19 mouse cellular contexts compared by ENCODE assay signal in the genomic region with DNA sequence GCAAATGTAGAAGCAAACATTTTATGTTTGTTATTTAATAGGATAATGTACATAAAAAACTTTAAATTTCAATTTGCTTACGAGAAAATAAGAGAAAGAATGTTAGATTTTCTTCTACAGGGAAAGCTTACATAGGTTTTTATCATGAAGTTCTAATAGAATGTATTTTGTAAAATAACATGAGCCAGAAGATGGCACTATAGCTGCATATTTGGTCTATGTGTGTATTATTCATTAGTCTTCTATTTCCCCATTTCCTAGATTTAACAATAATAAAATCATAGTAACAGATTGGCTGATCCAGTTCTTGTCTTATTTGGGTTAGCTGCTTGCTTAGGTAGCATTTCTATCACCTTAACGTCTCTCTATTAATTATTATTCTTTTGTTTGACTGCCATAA. TPM values are rescaled to one million over a fixed set of nuclear protein-coding genes. Genes with fewer than 3 reads are reported as not detected.
DNase-seq lines count a peak whose midpoint lies in the region; ATAC-seq and TF ChIP-seq lines count a peak whose summit lies in the region.
"Had no signal": no experiment of that assay in that cellular context is flagged by ENCODE, and none has a peak within 500 bp of the region (broad histone marks: within the 10 kb centered on the region; RNA-seq: fewer than 3 reads in every experiment).

No protein-coding gene starts in this region.

- TF ChIP-seq CTCF in layer of hippocampus, adult 2 months (conservative IDR thresholded peaks at IDR 0.05): peak; percentile 77

- no peaks in the 10 kb centered on the region for H3K36me3 ChIP-seq in embryonic facial prominence, embryonic 11.5 days (replicated peaks; ENCODE audit: control insufficient read depth, insufficient read depth, low read depth, low read length)
- no peaks in the 10 kb centered on the region for H3K36me3 ChIP-seq in embryonic facial prominence, embryonic 10.5 days (replicated peaks)
- H3K36me3 ChIP-seq: embryonic facial prominence, embryonic 13.5 days had no signal

- no peak overlapping the region for H3K9ac ChIP-seq in embryonic facial prominence, embryonic 11.5 days (replicated peaks; ENCODE audit: low read length)
- H3K9ac ChIP-seq: embryonic facial prominence, embryonic 13.5 days had no signal

- no peaks in the 10 kb centered on the region for H3K4me1 ChIP-seq in embryonic facial prominence, embryonic 11.5 days (ENCODE audit: control insufficient read depth, insufficient read depth, low read length)
- H3K4me1 ChIP-seq in embryonic facial prominence, embryonic 10.5 days: no peaks in the 10 kb centered on the region
- H3K4me1 ChIP-seq: embryonic facial prominence, embryonic 13.5 days; megakaryocyte, embryonic 14.5 days had no signal

- 75% methylated on average over 2 of the region's 2 CpGs for WGBS in embryonic facial prominence, embryonic 11.5 days
- WGBS in embryonic facial prominence, embryonic 10.5 days: 78% methylated on average over 2 of the region's 2 CpGs

- no peak overlapping the region for H3K4me2 ChIP-seq in embryonic facial prominence, embryonic 11.5 days (ENCODE audit: low read depth, low read length)
- H3K4me2 ChIP-seq: embryonic facial prominence, embryonic 13.5 days had no signal

- no peak overlapping the region for H3K27ac ChIP-seq in embryonic facial prominence, embryonic 11.5 days (replicated peaks; ENCODE audit: low read depth, low read length)
- no peak overlapping the region for H3K27ac ChIP-seq in embryonic facial prominence, embryonic 10.5 days (replicated peaks)
- no peak overlapping the region for H3K27ac ChIP-seq in layer of hippocampus, adult 2 months
- H3K27ac ChIP-seq: embryonic facial prominence, embryonic 13.5 days had no signal

- DNase-seq in embryonic facial prominence, embryonic 11.5 days (ENCODE audit: low spot score): peak; percentile 19
- no peak for DNase-seq in embryonic facial prominence, embryonic 10.5 days (ENCODE audit: low spot score)
- no peak for DNase-seq in layer of hippocampus, adult 2 months (ENCODE audit: low spot score in 2 of 2)
- DNase-seq in layer of hippocampus, adult 9-11 months: no peak
- DNase-seq in 3T3-L1 (ENCODE audit: low read depth, low spot score): peak; percentile 76
- peak; percentile 28 for DNase-seq in Muller cell, postnatal 12 days (ENCODE audit: inconsistent ontology term)
- DNase-seq in ovary, postnatal 14 days (ENCODE audit: low spot score): no peak
- DNase-seq in gastrocnemius, adult 8-10 months (ENCODE audit: low spot score in 2 of 2): no peak
- DNase-seq: cerebellum, adult 8-10 months had no signal

- no peaks in the 10 kb centered on the region for H3K27me3 ChIP-seq in embryonic facial prominence, embryonic 11.5 days (ENCODE audit: control insufficient read depth, insufficient read depth, low read length)
- H3K27me3 ChIP-seq in embryonic facial prominence, embryonic 10.5 days (replicated peaks; ENCODE audit: low read depth, poor library complexity, severe bottlenecking): no peaks in the 10 kb centered on the region
- H3K27me3 ChIP-seq: embryonic facial prominence, embryonic 13.5 days; megakaryocyte, embryonic 14.5 days had no signal

- no peaks in the 10 kb centered on the region for H3K9me3 ChIP-seq in embryonic facial prominence, embryonic 11.5 days (replicated peaks; ENCODE audit: control insufficient read depth, low read length)
- H3K9me3 ChIP-seq in embryonic facial prominence, embryonic 10.5 days: no peaks in the 10 kb centered on the region
- H3K9me3 ChIP-seq: embryonic facial prominence, embryonic 13.5 days; megakaryocyte, embryonic 14.5 days had no signal

- H3K4me3 ChIP-seq in embryonic facial prominence, embryonic 11.5 days (ENCODE audit: low read depth, low read length): no peak overlapping the region
- no peak overlapping the region for H3K4me3 ChIP-seq in embryonic facial prominence, embryonic 10.5 days
- H3K4me3 ChIP-seq in layer of hippocampus, adult 2 months: no peak overlapping the region
- H3K4me3 ChIP-seq: embryonic facial prominence, embryonic 13.5 days; megakaryocyte, embryonic 14.5 days; myocyte had no signal

- ATAC-seq in embryonic facial prominence, embryonic 11.5 days (replicated peaks; ENCODE audit: insufficient number of reproducible peaks, low FRiP score, low TSS enrichment, low read depth): no peak

RNA-seq across cellular contexts. Expression of a gene that starts 13.8 kb away (rescaled TPM):
- 0.13 TPM in 1 of 2 replicates, not detected in the other for polyA plus RNA-seq in embryonic facial prominence, embryonic 11.5 days (2014; fragmentation: Nextera tagmentation; extraction: Ambion mirVana)
- not detected in 2 replicates for polyA plus RNA-seq in embryonic facial prominence, embryonic 10.5 days (2016; fragmentation: Nextera tagmentation; extraction: Ambion mirVana)
- total RNA-seq in layer of hippocampus, adult 2 months (2021): not detected
- total RNA-seq in gastrocnemius, adult 8-10 months (2022): not detected
- total RNA-seq: adrenal gland, postnatal 4 days; granulocyte monocyte progenitor cell, adult 5-6 weeks had no signal
- polyA plus RNA-seq: heart, postnatal 0 days; liver, embryonic 16.5 days; myocyte; small intestine, adult 2 months; testis, adult 2 months had no signal

RNA-seq across cellular contexts. Expression of a gene that starts 35.8 kb away (rescaled TPM):
- 0.07 TPM in 1 of 2 replicates, not detected in the other for polyA plus RNA-seq in embryonic facial prominence, embryonic 11.5 days (2014; fragmentation: Nextera tagmentation; extraction: Ambion mirVana)
- polyA plus RNA-seq in embryonic facial prominence, embryonic 10.5 days (2016; fragmentation: Nextera tagmentation; extraction: Ambion mirVana): not detected in 2 replicates
- total RNA-seq in layer of hippocampus, adult 2 months (2021): not detected
- total RNA-seq in gastrocnemius, adult 8-10 months (2022): not detected
- total RNA-seq: adrenal gland, postnatal 4 days; granulocyte monocyte progenitor cell, adult 5-6 weeks; left cerebral cortex, postnatal 10 days had no signal
- polyA plus RNA-seq: heart, postnatal 0 days; liver, embryonic 16.5 days; myocyte; small intestine, adult 2 months; testis, adult 2 months had no signal

Comparison
In these comparisons a context has a peak if more than half of its experiments do, and no peak if none do; other contexts are left out.
1. DNase-seq: peak in embryonic facial prominence, embryonic 11.5 days (single experiment), 3T3-L1 (single experiment) and Muller cell, postnatal 12 days (single experiment); none in embryonic facial prominence, embryonic 10.5 days (single experiment), layer of hippocampus, adult 2 months (0 of 2), layer of hippocampus, adult 9-11 months (single experiment), ovary, postnatal 14 days (single experiment) and gastrocnemius, adult 8-10 months (0 of 2).